Mouse (Mus musculus) liver, embryonic 14.5 days (tissue): Measurements from ENCODE around the gene Gramd1a. TPM values are rescaled to one million over a fixed set of nuclear protein-coding genes. Genes with fewer than 3 reads are reported as not detected.

ENCODE experiments used
- ATAC-seq: fragments of 200-750 bp; cut with Nextera tagmentation; 2 replicates; pipeline ENCODE4 v1.8.0; 2017; ENCODE audit warnings: moderate number of reproducible peaks, mild to moderate bottlenecking, moderate library complexity; ENCODE audit not compliant: insufficient read depth
- DNase-seq, 3 experiments: peaks; one replicate each; pipeline ENCODE4 v3.0.0-alpha.2; 2012 to 2013; ENCODE audit warnings: low read depth in 3 of 3, low spot score in 3 of 3
- H3K27ac ChIP-seq: fragments of 300-500 bp; sonication (generic); 2 replicates; pipeline ENCODE4 v1.5.1; 2014; ENCODE audit warnings: moderate library complexity, mild to moderate bottlenecking, control low read depth, inconsistent platforms
- H3K27me3 ChIP-seq: fragments of 300-500 bp; sonication (generic); 2 replicates; pipeline ENCODE4 v1.6.1; 2014; ENCODE audit warnings: mild to moderate bottlenecking, low read length, moderate library complexity; ENCODE audit not compliant: control insufficient read depth, insufficient read depth
- H3K36me3 ChIP-seq: fragments of 300-500 bp; sonication (generic); replicated peaks from 2 replicates; pipeline ENCODE4 v1.6.1; 2014; ENCODE audit warnings: low read depth; ENCODE audit not compliant: control insufficient read depth, insufficient read depth
- H3K4me1 ChIP-seq, 2 experiments: fragments of 200-500 bp in 1 of 2; fragments of 300-500 bp in 1 of 2; sonication (generic) in 1 of 2; replicated peaks; 2 replicates each; pipeline ENCODE4 v1.6.1; 2012 to 2014; ENCODE audit warnings: antibody characterized with exemption in 1 of 2, inconsistent platforms in 1 of 2, low read length in 1 of 2; ENCODE audit not compliant: control insufficient read depth in 2 of 2, insufficient read depth in 2 of 2
- H3K4me2 ChIP-seq: fragments of 300-500 bp; sonication (generic); 2 replicates; pipeline ENCODE4 v1.6.1; 2014; ENCODE audit warnings: low read depth, mild to moderate bottlenecking, control low read depth, moderate library complexity
- H3K4me3 ChIP-seq, 2 experiments: fragments of 200-500 bp in 1 of 2; fragments of 300-500 bp in 1 of 2; sonication (generic) in 1 of 2; 2 replicates each; pipeline ENCODE4 v1.5.1; 2012 to 2014; ENCODE audit warnings: low read depth in 2 of 2, low read length in 2 of 2, mild to moderate bottlenecking in 2 of 2, control low read depth in 1 of 2, inconsistent platforms in 1 of 2, moderate library complexity in 1 of 2; ENCODE audit not compliant: insufficient read depth in 1 of 2
- H3K9ac ChIP-seq: fragments of 300-500 bp; sonication (generic); replicated peaks from 2 replicates; pipeline ENCODE4 v1.6.1; 2014; ENCODE audit warnings: mild to moderate bottlenecking, control low read depth, moderate library complexity
- H3K9me3 ChIP-seq: fragments of 300-500 bp; sonication (generic); 2 replicates; pipeline ENCODE4 v1.6.1; 2016; ENCODE audit warnings: low read length, mixed read lengths; ENCODE audit not compliant: control insufficient read depth
- CTCF ChIP-seq: IDR thresholded peaks from 2 replicates; pipeline ENCODE4 v1.5.1; 2016; ENCODE audit warnings: antibody characterized with exemption, low read depth, control low read depth
- EP300 ChIP-seq: IDR thresholded peaks from 2 replicates; pipeline ENCODE4 v1.6.1; 2016; ENCODE audit warnings: antibody characterized with exemption, low read depth
- WGBS: fragments of 180-500 bp; shearing (Covaris S2); extraction: QIAGEN DNeasy Blood & Tissue Kit; methylation state at CpG from one replicate; pipeline ENCODE4 v1.1.7; 2014; ENCODE audit not compliant: insufficient replicate concordance; 5-methylcytosine and 5-hydroxymethylcytosine counted together
- polyA plus RNA-seq, 2 experiments: library from polyadenylated mRNA; depleted of rRNA in 1 of 2; stranded (reverse) in 1 of 2; unstranded in 1 of 2; fragments of >200 nt; fragmentation: Nextera tagmentation in 1 of 2; extraction: Ambion mirVana in 1 of 2; gene quantifications; 2 replicates each; pipeline versions ENCODE4 v1.2.1 to v1.2.3; 2012 to 2014

Gramd1a gene
- polyA plus RNA-seq, 2 experiments = 8.5 to 19.1 TPM

- Histone ChIP-seq H3K4me1 (0 out of 4 replicates have a peak, but pooled peaks cover 0 to 2% of the 10 kb centered on the region in 2 experiments), H3K9me3 (no peaks in the 10 kb centered on the region), H3K9ac (no peak overlapping the region), H3K4me2 (no peak overlapping the region), H3K27me3 (peaks cover 30% of the 10 kb centered on the region), H3K27ac (no peak overlapping the region), H3K4me3 (no peak overlapping the region), H3K36me3 (no peaks in the 10 kb centered on the region)
- DNase-seq (no peak), ATAC-seq (no peak)
- 58% methylated on average over 5 of the region's 5 CpGs for WGBS
- TF ChIP-seq CTCF = no peak
- no peak for TF ChIP-seq EP300
Measured at GRCm38 (mm10) chr7:31124381-31124780, 31.3 kb downstream of the Gramd1a start.

- WGBS = 53% methylated on average over 3 of the region's 3 CpGs
- Histone ChIP-seq H3K9ac (no peak overlapping the region), H3K4me3 (no peak overlapping the region), H3K36me3 (no peaks in the 10 kb centered on the region), H3K27ac (no peak overlapping the region), H3K4me1 (0 out of 4 replicates have a peak, but pooled peaks cover 0 to 2% of the 10 kb centered on the region in 2 experiments), H3K4me2 (no peak overlapping the region), H3K9me3 (no peaks in the 10 kb centered on the region), H3K27me3 (peaks cover 30% of the 10 kb centered on the region)
- TF ChIP-seq CTCF (no peak), EP300 (no peak)
- no peak for DNase-seq
- no peak for ATAC-seq
Measured at GRCm38 (mm10) chr7:31123697-31124096, 32.0 kb downstream of the Gramd1a start.

GRCm38 (mm10) chr7:31122641-31123631, 32.8 kb downstream of the Gramd1a start:
- H3K4me2 ChIP-seq = no peak overlapping the region
- H3K36me3 ChIP-seq = no peaks in the 10 kb centered on the region
- H3K9me3 ChIP-seq = no peaks in the 10 kb centered on the region
- no peak overlapping the region for H3K27ac ChIP-seq
- DNase-seq (no peak), ATAC-seq (no peak)
- 0 out of 4 replicates have a peak, but pooled peaks cover 0 to 2% of the 10 kb centered on the region in 2 experiments for H3K4me1 ChIP-seq
- TF ChIP-seq EP300 (no peak), CTCF (no peak)
- peaks cover 30% of the 10 kb centered on the region for H3K27me3 ChIP-seq
- no peak overlapping the region for H3K4me3 ChIP-seq
- H3K9ac ChIP-seq = no peak overlapping the region
- WGBS = 71% methylated on average over 16 of the region's 16 CpGs

GRCm38 (mm10) chr7:31119556-31119955, 36.1 kb downstream of the Gramd1a start:
- Histone ChIP-seq H3K4me2 (no peak overlapping the region), H3K9ac (no peak overlapping the region), H3K27me3 (no peaks in the 10 kb centered on the region), H3K27ac (no peak overlapping the region), H3K4me1 (0 out of 4 replicates have a peak, but pooled peaks cover 0 to 3% of the 10 kb centered on the region in 2 experiments), H3K9me3 (no peaks in the 10 kb centered on the region), H3K4me3 (no peak overlapping the region), H3K36me3 (no peaks in the 10 kb centered on the region)
- DNase-seq = no peak
- no peak for ATAC-seq
- TF ChIP-seq CTCF = no peak
- TF ChIP-seq EP300 = no peak
- 75% methylated on average over 5 of the region's 5 CpGs for WGBS

GRCm38 (mm10) chr7:31118486-31118885, 37.2 kb downstream of the Gramd1a start:
- H3K4me2 ChIP-seq = no peak overlapping the region
- H3K4me1 ChIP-seq = 0 out of 4 replicates have a peak, but pooled peaks cover 0 to 5% of the 10 kb centered on the region in 2 experiments
- H3K9me3 ChIP-seq = no peaks in the 10 kb centered on the region
- no peaks in the 10 kb centered on the region for H3K36me3 ChIP-seq
- H3K4me3 ChIP-seq = no peak overlapping the region
- no peak overlapping the region for H3K9ac ChIP-seq
- 66% methylated on average over 7 of the region's 7 CpGs for WGBS
- no peak overlapping the region for H3K27ac ChIP-seq
- H3K27me3 ChIP-seq = no peaks in the 10 kb centered on the region
- no peak for ATAC-seq
- no peak for TF ChIP-seq CTCF
- TF ChIP-seq EP300 = no peak
- DNase-seq = no peak
